Mouse (Mus musculus) heart, adult 2 months (tissue): ENCODE measurements around the gene Tmem116.

Experiments used
- CTCF ChIP-seq: fragments of 200-600 bp; IDR thresholded peaks from 2 replicates; pipeline ENCODE4 v1.8.1; 2022; ENCODE audit warnings: antibody characterized with exemption, mild to moderate bottlenecking, moderate library complexity
- EP300 ChIP-seq: fragments of 200-500 bp; IDR thresholded peaks from 2 replicates; pipeline ENCODE4 v1.6.1; 2011; ENCODE audit warnings: low read depth, low read length, control low read depth; ENCODE audit not compliant: insufficient read depth
- POLR2A ChIP-seq: fragments of 200-500 bp; IDR thresholded peaks from 2 replicates; pipeline ENCODE4 v1.6.1; 2011; ENCODE audit warnings: mild to moderate bottlenecking, low read depth, low read length, control low read depth; ENCODE audit not compliant: insufficient read depth

GRCm38 (mm10) chr5:121453743-121454502, 2.2 kb downstream of the Tmem116 start:
- TF ChIP-seq CTCF (no peak), POLR2A (no peak), EP300 (no peak)
